Mouse (Mus musculus): Measurements from ENCODE around the gene Hrh3.
A peak's percentile ranks its signal among the peaks of the same experiment; 100 is the strongest.

The Hrh3 gene

GRCm38 (mm10) chr2:180053001-180053400 lies 51.3 kb downstream of the Hrh3 start:
- DNase-seq, result no peak

- peak; percentile 52 to 61 for DNase-seq
Observed at GRCm38 (mm10) chr2:180051986-180052733, 52.1 kb downstream of the Hrh3 start.

GRCm38 (mm10) chr2:180050986-180051385 lies 53.3 kb downstream of the Hrh3 start:
- DNase-seq, result peak; percentile 93 to 97
